Mouse (Mus musculus) hindbrain, embryonic 14.5 days (tissue): ENCODE data around the gene Phf13. TPM values are rescaled to one million over a fixed set of nuclear protein-coding genes. Genes with fewer than 3 reads are reported as not detected.

Experiments
- ATAC-seq: fragments of 200-750 bp; cut with Nextera tagmentation; 2 replicates; pipeline ENCODE4 v1.8.0; 2017; ENCODE audit warnings: moderate number of reproducible peaks, mild to moderate bottlenecking, moderate TSS enrichment, moderate library complexity; ENCODE audit not compliant: low FRiP score
- DNase-seq: peaks from one replicate; pipeline ENCODE4 v3.0.0-alpha.2; 2015; ENCODE audit warnings: low spot score
- H3K27ac ChIP-seq: fragments of 300-500 bp; sonication (generic); 2 replicates; pipeline ENCODE4 v1.5.1; 2014; ENCODE audit warnings: mild to moderate bottlenecking, moderate library complexity
- H3K27me3 ChIP-seq: fragments of 300-500 bp; sonication (generic); 2 replicates; pipeline ENCODE4 v1.6.1; 2014; ENCODE audit warnings: mild to moderate bottlenecking, low read length, mixed read lengths; ENCODE audit not compliant: control insufficient read depth, insufficient read depth
- H3K36me3 ChIP-seq: fragments of 300-500 bp; sonication (generic); replicated peaks from 2 replicates; pipeline ENCODE4 v1.6.1; 2014; ENCODE audit not compliant: control insufficient read depth, insufficient read depth
- H3K4me1 ChIP-seq: fragments of 300-500 bp; sonication (generic); replicated peaks from 2 replicates; pipeline ENCODE4 v1.6.1; 2014; ENCODE audit warnings: antibody characterized with exemption, low read length, mixed read lengths; ENCODE audit not compliant: control insufficient read depth, insufficient read depth
- H3K4me2 ChIP-seq: fragments of 300-500 bp; sonication (generic); replicated peaks from 2 replicates; pipeline ENCODE4 v1.6.1; 2014; ENCODE audit warnings: mild to moderate bottlenecking, moderate library complexity
- H3K4me3 ChIP-seq: fragments of 300-500 bp; sonication (generic); replicated peaks from 2 replicates; pipeline ENCODE4 v1.5.1; 2014; ENCODE audit warnings: mild to moderate bottlenecking, low read length
- H3K9ac ChIP-seq: fragments of 300-500 bp; sonication (generic); 2 replicates; pipeline ENCODE4 v1.6.1; 2014
- H3K9me3 ChIP-seq: fragments of 300-500 bp; sonication (generic); 2 replicates; pipeline ENCODE4 v1.6.1; 2016; ENCODE audit warnings: low read length; ENCODE audit not compliant: control insufficient read depth
- whole genome bisulfite sequencing: fragments of 180-500 bp; shearing (Covaris S2); extraction: QIAGEN DNeasy Blood & Tissue Kit; methylation state at CpG from one replicate; pipeline ENCODE4 v1.1.7; 2014; 5-methylcytosine and 5-hydroxymethylcytosine counted together
- polyA plus RNA-seq: library from polyadenylated mRNA; unstranded; fragments of >200 nt; fragmentation: Nextera tagmentation; extraction: Ambion mirVana; gene quantifications from 2 replicates; pipeline ENCODE4 v1.2.1, GENCODE M21; 2014

Phf13 gene
- polyA plus RNA-seq, 1 experiment from 2014 or later = 20.6 TPM

GRCm38 (mm10) chr4:151997701-151998100, 1.6 kb upstream of the Phf13 start:
- peak overlapping the region; percentile 77; the same call in 1 of the 2 replicates for H3K9ac ChIP-seq
- H3K4me2 ChIP-seq = peak overlapping the region; percentile 59
- H3K9me3 ChIP-seq = no peaks in the 10 kb centered on the region
- H3K27me3 ChIP-seq = no peaks in the 10 kb centered on the region
- WGBS = 78% methylated on average over 3 of the region's 3 CpGs
- DNase-seq = no peak
- ATAC-seq = no peak
- H3K4me1 ChIP-seq = peaks cover 18% of the 10 kb centered on the region
- 0 out of 2 replicates have a peak overlapping the region, but pooled peaks have one; percentile 99 for H3K4me3 ChIP-seq
- no peak overlapping the region for H3K27ac ChIP-seq
- peaks cover 10% of the 10 kb centered on the region for H3K36me3 ChIP-seq

- Histone ChIP-seq H3K36me3 (peaks cover 18% of the 10 kb centered on the region), H3K27me3 (no peaks in the 10 kb centered on the region), H3K9me3 (no peaks in the 10 kb centered on the region), H3K4me3 (peak overlapping the region; percentile 99), H3K27ac (peak overlapping the region; percentile 87), H3K4me2 (peak overlapping the region; percentile 59), H3K9ac (peak overlapping the region; percentile 77), H3K4me1 (peaks cover 18% of the 10 kb centered on the region)
- DNase-seq = no peak
- ATAC-seq = no peak
- 7% methylated on average over 13 of the region's 13 CpGs for WGBS
Observed at GRCm38 (mm10) chr4:151996951-151997222, 829 bp upstream of the Phf13 start.

GRCm38 (mm10) chr4:151995371-151996172, 486 bp downstream of the Phf13 start:
- Histone ChIP-seq H3K36me3 (peaks cover 31% of the 10 kb centered on the region), H3K9me3 (no peaks in the 10 kb centered on the region), H3K4me2 (peak overlapping the region; percentile 91), H3K27ac (peak overlapping the region; percentile 76; the same call in 1 of the 2 replicates), H3K4me1 (peaks cover 18% of the 10 kb centered on the region), H3K4me3 (peak overlapping the region; percentile 99), H3K27me3 (no peaks in the 10 kb centered on the region), H3K9ac (peak overlapping the region; percentile 88)
- ATAC-seq (no peak; the same call in 1 of the 2 replicates), DNase-seq (no peak)
- under 1% methylated on average over 66 of the region's 111 CpGs for WGBS

- ATAC-seq (no peak), DNase-seq (no peak)
- peaks cover 18% of the 10 kb centered on the region for H3K4me1 ChIP-seq
- no peaks in the 10 kb centered on the region for H3K9me3 ChIP-seq
- H3K4me3 ChIP-seq = peak overlapping the region; percentile 99
- WGBS = 2% methylated on average over 60 of the region's 61 CpGs
- 0 out of 2 replicates have a peak overlapping the region, but pooled peaks have one; percentile 76 for H3K27ac ChIP-seq
- H3K27me3 ChIP-seq = no peaks in the 10 kb centered on the region
- H3K9ac ChIP-seq = peak overlapping the region; percentile 88
- H3K4me2 ChIP-seq = peak overlapping the region; percentile 91
- H3K36me3 ChIP-seq = peaks cover 42% of the 10 kb centered on the region
Observed at GRCm38 (mm10) chr4:151994228-151995171, 1.6 kb downstream of the Phf13 start.

GRCm38 (mm10) chr4:151993035-151993434, 3.0 kb downstream of the Phf13 start:
- DNase-seq = no peak
- H3K27ac ChIP-seq = no peak overlapping the region
- no peak overlapping the region for H3K9ac ChIP-seq
- no peaks in the 10 kb centered on the region for H3K9me3 ChIP-seq
- peaks cover 22% of the 10 kb centered on the region for H3K4me1 ChIP-seq
- 88% methylated on average over 6 of the region's 6 CpGs for WGBS
- H3K36me3 ChIP-seq = peaks cover 42% of the 10 kb centered on the region
- no peaks in the 10 kb centered on the region for H3K27me3 ChIP-seq
- H3K4me2 ChIP-seq = no peak overlapping the region
- ATAC-seq = no peak
- no peak overlapping the region for H3K4me3 ChIP-seq

GRCm38 (mm10) chr4:151992091-151992490, 4.0 kb downstream of the Phf13 start:
- Histone ChIP-seq H3K4me2 (no peak overlapping the region), H3K9ac (no peak overlapping the region), H3K4me1 (peaks cover 20% of the 10 kb centered on the region), H3K4me3 (no peak overlapping the region), H3K9me3 (no peaks in the 10 kb centered on the region), H3K27ac (no peak overlapping the region), H3K27me3 (no peaks in the 10 kb centered on the region), H3K36me3 (peaks cover 42% of the 10 kb centered on the region)
- WGBS = 97% methylated on average over 9 of the region's 9 CpGs
- ATAC-seq = no peak
- DNase-seq = no peak

GRCm38 (mm10) chr4:151989110-151989488, 7.0 kb downstream of the Phf13 start:
- peak overlapping the region; percentile 86 for H3K4me3 ChIP-seq
- H3K4me2 ChIP-seq = peak overlapping the region; percentile 90
- H3K27ac ChIP-seq = no peak overlapping the region
- WGBS = 31% methylated on average over 6 of the region's 6 CpGs
- H3K9me3 ChIP-seq = no peaks in the 10 kb centered on the region
- no peaks in the 10 kb centered on the region for H3K27me3 ChIP-seq
- peaks cover 43% of the 10 kb centered on the region for H3K36me3 ChIP-seq
- peaks cover 14% of the 10 kb centered on the region for H3K4me1 ChIP-seq
- H3K9ac ChIP-seq = peak overlapping the region; percentile 95
- DNase-seq (no peak), ATAC-seq (0 out of 2 replicates have a peak, but pooled peaks have one; percentile 12)

- no peaks in the 10 kb centered on the region for H3K9me3 ChIP-seq
- H3K27ac ChIP-seq = peak within 1 kb of the TSS; percentile 83
- peak within 1 kb of the TSS; percentile 95 for H3K9ac ChIP-seq
- WGBS = under 1% methylated on average over 54 of the region's 54 CpGs
- H3K27me3 ChIP-seq = no peaks in the 10 kb centered on the region
- H3K4me2 ChIP-seq = peak within 1 kb of the TSS; percentile 90
- DNase-seq = peak; percentile 77
- H3K4me1 ChIP-seq = peaks cover 8% of the 10 kb centered on the region; the same call in 1 of the 2 replicates
- H3K36me3 ChIP-seq = peaks cover 45% of the 10 kb centered on the region
- peak within 1 kb of the TSS; percentile 86 for H3K4me3 ChIP-seq
- ATAC-seq = peak; percentile 81
Observed at GRCm38 (mm10) chr4:151988342-151989109, 7.5 kb downstream of the Phf13 start, which contains the start of gene Thap3. Thap3 (minus strand) TSS chr4:151988997.
